Mouse (Mus musculus): ENCODE results near the gene Cblb. TPM values are rescaled to one million over a fixed set of nuclear protein-coding genes. Genes with fewer than 3 reads are reported as not detected.

The Cblb gene
- polyA plus RNA-seq, 1 experiment = 6.8 TPM

DNA sequence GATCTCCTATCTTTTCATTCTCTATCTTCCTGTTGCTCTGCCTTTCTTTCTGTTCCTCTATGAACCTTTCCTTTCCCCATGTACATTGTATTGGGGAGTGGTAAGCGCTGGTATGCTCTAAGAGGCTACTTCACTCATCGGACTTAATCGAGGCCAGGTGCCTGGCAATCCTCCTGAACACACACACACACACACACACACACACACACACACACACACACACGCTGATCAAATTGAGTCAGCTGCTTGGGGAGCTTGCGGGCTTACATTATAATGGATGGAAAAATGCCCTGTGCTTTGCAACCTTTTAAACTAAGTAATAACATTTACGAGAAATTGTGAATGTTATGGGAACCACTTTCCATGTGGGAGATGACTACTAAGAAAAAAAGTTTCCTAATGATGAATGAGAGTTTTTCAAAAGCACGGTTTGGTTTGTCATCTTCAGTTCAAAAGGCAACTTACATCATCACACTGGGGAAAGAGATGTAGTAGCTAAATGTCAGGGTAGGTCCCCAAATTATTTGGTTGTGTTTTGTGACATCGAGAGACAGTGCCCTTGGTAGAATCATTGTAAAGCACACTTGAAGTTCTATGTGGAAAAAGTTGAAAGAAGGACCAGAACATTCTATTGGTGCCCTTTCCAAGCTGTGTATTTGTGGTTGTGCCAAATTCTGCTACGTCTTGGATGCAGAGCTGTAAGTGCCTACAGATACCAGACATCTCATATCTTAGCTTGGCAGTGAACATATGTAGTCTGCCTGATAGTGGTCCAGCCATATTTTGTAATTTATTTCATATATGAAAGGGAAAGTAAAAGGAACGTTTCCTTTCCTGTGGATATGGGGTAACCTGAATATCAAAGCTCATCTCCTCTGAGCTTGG is 36.8 kb downstream of the Cblb start:
- no peak overlapping the region for H3ac ChIP-seq (ENCODE audit: control insufficient read depth, insufficient read length, low read depth)
- peaks cover 64% of the 10 kb centered on the region for H3K79me3 ChIP-seq (ENCODE audit: low read depth)
- TF ChIP-seq USF1 (IDR thresholded peaks at IDR 0.05; ENCODE audit: low read depth) = no peak
- TF ChIP-seq MAX (IDR thresholded peaks at IDR 0.05) = no peak
- TF ChIP-seq MYOD1 (IDR thresholded peaks at IDR 0.05; ENCODE audit: control insufficient read depth, insufficient read length, low read depth) = no peak
- TF ChIP-seq CEBPB (IDR thresholded peaks at IDR 0.05; ENCODE audit: low read depth) = no peak
- TF ChIP-seq MYOG (IDR thresholded peaks at IDR 0.05; ENCODE audit: control insufficient read depth, extremely low read depth, insufficient read length) = no peak
- TF ChIP-seq FOSL1 (IDR thresholded peaks at IDR 0.05; ENCODE audit: insufficient read depth, low read length, poor library complexity, severe bottlenecking) = no peak
- TF ChIP-seq CTCF (IDR thresholded peaks at IDR 0.05; ENCODE audit: control insufficient read depth, insufficient read depth, insufficient read length) = no peak
- peaks cover 95% of the 10 kb centered on the region for H3K79me2 ChIP-seq (ENCODE audit: control insufficient read depth, insufficient read depth)
- H3K4me3 ChIP-seq (ENCODE audit: insufficient read depth, poor library complexity, severe bottlenecking) = no peak overlapping the region
- peaks cover 11% of the 10 kb centered on the region for H3K36me3 ChIP-seq (ENCODE audit: control insufficient read depth, insufficient read depth)
- H3K27me3 ChIP-seq (ENCODE audit: control insufficient read depth, insufficient read depth, insufficient read length) = no peaks in the 10 kb centered on the region

GRCm38 (mm10) chr16:52068517-52068874 is 37.5 kb downstream of the Cblb start:
- H3ac ChIP-seq (ENCODE audit: control insufficient read depth, insufficient read length, low read depth) = no peak overlapping the region
- H3K4me3 ChIP-seq (ENCODE audit: insufficient read depth, poor library complexity, severe bottlenecking) = no peak overlapping the region
- peaks cover 96% of the 10 kb centered on the region for H3K79me2 ChIP-seq (ENCODE audit: control insufficient read depth, insufficient read depth)
- TF ChIP-seq MAX (IDR thresholded peaks at IDR 0.05) (no peak), MYOG (IDR thresholded peaks at IDR 0.05; ENCODE audit: control insufficient read depth, extremely low read depth, insufficient read length) (no peak), MYOD1 (IDR thresholded peaks at IDR 0.05; ENCODE audit: control insufficient read depth, insufficient read length, low read depth) (no peak), CTCF (IDR thresholded peaks at IDR 0.05; ENCODE audit: control insufficient read depth, insufficient read depth, insufficient read length) (no peak), USF1 (IDR thresholded peaks at IDR 0.05; ENCODE audit: low read depth) (no peak), FOSL1 (IDR thresholded peaks at IDR 0.05; ENCODE audit: insufficient read depth, low read length, poor library complexity, severe bottlenecking) (no peak)
- no peaks in the 10 kb centered on the region for H3K27me3 ChIP-seq (ENCODE audit: control insufficient read depth, insufficient read depth, insufficient read length)
- peaks cover 62% of the 10 kb centered on the region for H3K79me3 ChIP-seq (ENCODE audit: low read depth)
- peaks cover 11% of the 10 kb centered on the region for H3K36me3 ChIP-seq (ENCODE audit: control insufficient read depth, insufficient read depth)

GRCm38 (mm10) chr16:52069648-52070047 is 38.6 kb downstream of the Cblb start:
- no peak overlapping the region for H3ac ChIP-seq (ENCODE audit: control insufficient read depth, insufficient read length, low read depth)
- peaks cover 17% of the 10 kb centered on the region for H3K36me3 ChIP-seq (ENCODE audit: control insufficient read depth, insufficient read depth)
- H3K27me3 ChIP-seq (ENCODE audit: control insufficient read depth, insufficient read depth, insufficient read length) = no peaks in the 10 kb centered on the region
- H3K79me2 ChIP-seq (ENCODE audit: control insufficient read depth, insufficient read depth) = peaks cover 92% of the 10 kb centered on the region
- no peak overlapping the region for H3K4me3 ChIP-seq (ENCODE audit: insufficient read depth, poor library complexity, severe bottlenecking)
- peaks cover 58% of the 10 kb centered on the region for H3K79me3 ChIP-seq (ENCODE audit: low read depth)
- TF ChIP-seq CEBPB (IDR thresholded peaks at IDR 0.05; ENCODE audit: low read depth) (no peak), MYOG (IDR thresholded peaks at IDR 0.05; ENCODE audit: control insufficient read depth, extremely low read depth, insufficient read length) (no peak), FOSL1 (IDR thresholded peaks at IDR 0.05; ENCODE audit: insufficient read depth, low read length, poor library complexity, severe bottlenecking) (no peak), CTCF (IDR thresholded peaks at IDR 0.05; ENCODE audit: control insufficient read depth, insufficient read depth, insufficient read length) (no peak), MYOD1 (IDR thresholded peaks at IDR 0.05; ENCODE audit: control insufficient read depth, insufficient read length, low read depth) (no peak)

- Histone ChIP-seq H3K27me3 (ENCODE audit: control insufficient read depth, insufficient read depth, insufficient read length) (no peaks in the 10 kb centered on the region), H3ac (ENCODE audit: control insufficient read depth, insufficient read length, low read depth) (no peak overlapping the region), H3K36me3 (ENCODE audit: control insufficient read depth, insufficient read depth) (peaks cover 17% of the 10 kb centered on the region), H3K79me3 (ENCODE audit: low read depth) (peaks cover 60% of the 10 kb centered on the region), H3K79me2 (ENCODE audit: control insufficient read depth, insufficient read depth) (peaks cover 92% of the 10 kb centered on the region), H3K4me3 (ENCODE audit: insufficient read depth, poor library complexity, severe bottlenecking) (no peak overlapping the region)
- no peak for TF ChIP-seq MAX (IDR thresholded peaks at IDR 0.05)
- TF ChIP-seq CEBPB (IDR thresholded peaks at IDR 0.05; ENCODE audit: low read depth) = no peak
- no peak for TF ChIP-seq USF1 (IDR thresholded peaks at IDR 0.05; ENCODE audit: low read depth)
These were observed 39.1 kb downstream of the Cblb start for GRCm38 (mm10) chr16:52070128-52070527.

- Histone ChIP-seq H3K4me3 (ENCODE audit: insufficient read depth, poor library complexity, severe bottlenecking) (no peak overlapping the region), H3ac (ENCODE audit: control insufficient read depth, insufficient read length, low read depth) (no peak overlapping the region), H3K27me3 (ENCODE audit: control insufficient read depth, insufficient read depth, insufficient read length) (no peaks in the 10 kb centered on the region), H3K36me3 (ENCODE audit: control insufficient read depth, insufficient read depth) (peaks cover 17% of the 10 kb centered on the region), H3K79me3 (ENCODE audit: low read depth) (peaks cover 60% of the 10 kb centered on the region), H3K79me2 (ENCODE audit: control insufficient read depth, insufficient read depth) (peaks cover 90% of the 10 kb centered on the region)
- TF ChIP-seq CTCF (IDR thresholded peaks at IDR 0.05; ENCODE audit: control insufficient read depth, insufficient read depth, insufficient read length) = no peak
- TF ChIP-seq CEBPB (IDR thresholded peaks at IDR 0.05; ENCODE audit: low read depth) = no peak
- no peak for TF ChIP-seq FOSL1 (IDR thresholded peaks at IDR 0.05; ENCODE audit: insufficient read depth, low read length, poor library complexity, severe bottlenecking)
- TF ChIP-seq USF1 (IDR thresholded peaks at IDR 0.05; ENCODE audit: low read depth) = no peak
- TF ChIP-seq MYOG (IDR thresholded peaks at IDR 0.05; ENCODE audit: control insufficient read depth, extremely low read depth, insufficient read length) = no peak
- no peak for TF ChIP-seq MYOD1 (IDR thresholded peaks at IDR 0.05; ENCODE audit: control insufficient read depth, insufficient read length, low read depth)
- TF ChIP-seq MAX (IDR thresholded peaks at IDR 0.05) = no peak
These were observed 40.3 kb downstream of the Cblb start for GRCm38 (mm10) chr16:52071290-52071689.
